ENCODE assay signal across 20 mouse cellular contexts in the genomic region with DNA sequence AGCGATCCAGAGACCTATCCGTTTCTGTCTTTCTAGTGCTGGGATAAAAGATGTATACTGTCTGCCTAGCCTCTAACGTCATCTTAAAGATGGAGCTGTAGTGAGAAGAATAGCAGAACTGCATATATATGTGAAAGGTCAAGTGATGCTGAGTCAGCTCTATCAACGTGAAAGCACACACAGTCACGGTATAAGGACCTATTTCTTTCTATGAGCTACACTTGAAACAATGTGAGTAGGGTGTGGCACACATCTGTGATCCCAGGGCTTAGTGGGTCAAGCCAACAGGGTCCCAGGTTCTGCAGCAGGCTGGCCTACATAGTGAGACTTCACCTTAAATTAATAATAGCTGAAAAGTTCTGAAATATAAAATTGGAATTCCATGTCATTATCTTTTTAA.
DNase-seq lines count a peak whose midpoint lies in the region; ATAC-seq and TF ChIP-seq lines count a peak whose summit lies in the region.
"Had no signal": no experiment of that assay in that cellular context is flagged by ENCODE, and none has a peak within 500 bp of the region (broad histone marks: within the 10 kb centered on the region; RNA-seq: fewer than 3 reads in every experiment).

No protein-coding gene starts in this region.

- ATAC-seq in lung, postnatal 0 days, result peak; percentile 23; the same call in 1 of the 2 replicates
- peak; percentile 25; the same call in 1 of the 2 replicates for ATAC-seq in megakaryocyte, adult 5-6 weeks (ENCODE audit: poor library complexity, severe bottlenecking)
- ATAC-seq in forebrain, embryonic 13.5 days, result no peak
- ATAC-seq: forebrain, embryonic 14.5 days; hindbrain, embryonic 16.5 days; intestine, embryonic 15.5 days had no signal

- TF ChIP-seq CTCF in lung, postnatal 0 days (IDR thresholded peaks at IDR 0.05), result no peak

- WGBS in lung, postnatal 0 days, result 55% methylated on average over 5 of the region's 5 CpGs
- WGBS in forebrain, embryonic 13.5 days, result 84% methylated on average over 5 of the region's 5 CpGs

- no peak for TF ChIP-seq EP300 in lung, postnatal 0 days (IDR thresholded peaks at IDR 0.05)

- H3K4me1 ChIP-seq in lung, postnatal 0 days (ENCODE audit: insufficient read depth, low read depth, low read length), result no peaks in the 10 kb centered on the region
- H3K4me1 ChIP-seq in ES-E14 (ENCODE audit: control insufficient read depth in 2 of 2, insufficient read depth in 2 of 2, low read length in 2 of 2, poor library complexity in 1 of 2), result peaks cover 6 to 9% of the 10 kb centered on the region in 2 experiments; a peak in 3 of 4 replicates
- H3K4me1 ChIP-seq in forebrain, embryonic 13.5 days, result no peaks in the 10 kb centered on the region
- H3K4me1 ChIP-seq: forebrain, embryonic 10.5 days; hindbrain, embryonic 13.5 days; intestine, embryonic 15.5 days had no signal

- H3K9me3 ChIP-seq in lung, postnatal 0 days (ENCODE audit: low read length), result no peaks in the 10 kb centered on the region
- H3K9me3 ChIP-seq in ES-E14 (ENCODE audit: control insufficient read depth, insufficient read depth, low read depth, low read length), result 0 out of 2 replicates have a peak, but pooled peaks cover 2% of the 10 kb centered on the region
- H3K9me3 ChIP-seq in forebrain, embryonic 13.5 days (replicated peaks), result no peaks in the 10 kb centered on the region
- H3K9me3 ChIP-seq: forebrain, embryonic 10.5 days; hindbrain, embryonic 13.5 days; intestine, embryonic 15.5 days had no signal

- H3K4me3 ChIP-seq in lung, postnatal 0 days (ENCODE audit: low read depth, low read length), result no peak overlapping the region
- no peak overlapping the region for H3K4me3 ChIP-seq in ES-E14 (ENCODE audit: insufficient read depth in 1 of 2, low read depth in 1 of 2, low read length in 2 of 2, poor library complexity in 1 of 2, severe bottlenecking in 1 of 2)
- no peak overlapping the region for H3K4me3 ChIP-seq in forebrain, embryonic 13.5 days
- H3K4me3 ChIP-seq: forebrain, embryonic 10.5 days; hindbrain, embryonic 13.5 days; intestine, embryonic 15.5 days had no signal

- H3K27me3 ChIP-seq in lung, postnatal 0 days (replicated peaks; ENCODE audit: insufficient read depth, low read length), result no peaks in the 10 kb centered on the region
- H3K27me3 ChIP-seq in forebrain, embryonic 13.5 days, result no peaks in the 10 kb centered on the region
- H3K27me3 ChIP-seq: hindbrain, embryonic 13.5 days; intestine, embryonic 15.5 days had no signal

- peak; percentile 55 for DNase-seq in lung, postnatal 0 days (ENCODE audit: low spot score)
- no peak for DNase-seq in lung, postnatal 25 days (ENCODE audit: low spot score)
- no peak for DNase-seq in ES-E14 (ENCODE audit: low read depth, low spot score)
- DNase-seq in left cerebral cortex, postnatal 25 days (ENCODE audit: low spot score in 2 of 2), result no peak
- DNase-seq in gastrocnemius, adult 18-20 months (ENCODE audit: low spot score), result no peak
- DNase-seq: adrenal gland, adult 2 months; adrenal gland, postnatal 14 days; cerebellum, adult 18-20 months; cerebellum, adult 9-10 months; cerebellum, postnatal 14 days; gastrocnemius, postnatal 10 days; gastrocnemius, postnatal 36 days; kidney, adult 11 months had no signal

- in situ Hi-C loops in ES-E14 (cut with MboI; ENCODE audit: low sequenced_read_pairs in 2 of 2, unreplicated experiment in 2 of 2), result no loop called here

- H3K9ac ChIP-seq in lung, postnatal 0 days (replicated peaks; ENCODE audit: low read depth), result no peak overlapping the region
- no peak overlapping the region for H3K9ac ChIP-seq in ES-E14 (ENCODE audit: insufficient read depth, low read depth, low read length, poor library complexity, severe bottlenecking)
- no peak overlapping the region for H3K9ac ChIP-seq in forebrain, embryonic 13.5 days
- H3K9ac ChIP-seq: hindbrain, embryonic 13.5 days; intestine, embryonic 15.5 days had no signal

- intact Hi-C loops in left cerebral cortex, postnatal 25 days (cut with DNase I), result no loop called here

- H3K27ac ChIP-seq in lung, postnatal 0 days (ENCODE audit: low read length), result no peak overlapping the region
- no peak overlapping the region for H3K27ac ChIP-seq in ES-E14 (ENCODE audit: insufficient read depth, low read depth, low read length, poor library complexity, severe bottlenecking)
- no peak overlapping the region for H3K27ac ChIP-seq in forebrain, embryonic 13.5 days
- H3K27ac ChIP-seq: forebrain, embryonic 10.5 days; hindbrain, embryonic 13.5 days; intestine, embryonic 15.5 days had no signal

- H3K36me3 ChIP-seq in lung, postnatal 0 days (ENCODE audit: insufficient read depth, low read length), result no peaks in the 10 kb centered on the region
- H3K36me3 ChIP-seq in ES-E14 (ENCODE audit: control insufficient read depth, insufficient read depth, low read length, poor library complexity, severe bottlenecking), result no peaks in the 10 kb centered on the region
- no peaks in the 10 kb centered on the region for H3K36me3 ChIP-seq in forebrain, embryonic 13.5 days (ENCODE audit: poor library complexity, severe bottlenecking)
- H3K36me3 ChIP-seq: forebrain, embryonic 10.5 days; hindbrain, embryonic 13.5 days; intestine, embryonic 15.5 days had no signal

- no peak overlapping the region for H3K4me2 ChIP-seq in lung, postnatal 0 days (replicated peaks; ENCODE audit: low read depth, low read length)
- no peak overlapping the region for H3K4me2 ChIP-seq in forebrain, embryonic 13.5 days
- H3K4me2 ChIP-seq: hindbrain, embryonic 13.5 days; intestine, embryonic 15.5 days had no signal

TF ChIP-seq in ES-E14, 5 proteins besides CTCF, POLR2A, EP300 and RAD21:
- TF ChIP-seq CHD2 (IDR thresholded peaks at IDR 0.05; ENCODE audit: low read depth, low read length) (no peak), MAFK (IDR thresholded peaks at IDR 0.05; ENCODE audit: insufficient read depth, low read depth, low read length) (peak; percentile 81), ZNF384 (IDR thresholded peaks at IDR 0.05; ENCODE audit: low read depth, low read length) (no peak), ZC3H11A (IDR thresholded peaks at IDR 0.05; ENCODE audit: borderline replicate concordance, low read depth, low read length) (no peak)
TF ChIP-seq in ES-E14: peak in this region for 1.
